Mouse (Mus musculus) embryonic facial prominence, embryonic 11.5 days (tissue): ENCODE measurements around the gene Aes. TPM values are rescaled to one million over a fixed set of nuclear protein-coding genes. Genes with fewer than 3 reads are reported as not detected.

ENCODE experiments used
- ATAC-seq: fragments of 200-750 bp; cut with Nextera tagmentation; replicated peaks from 2 replicates; pipeline ENCODE4 v1.8.0; 2017; ENCODE audit warnings: low read depth; ENCODE audit not compliant: insufficient number of reproducible peaks, low FRiP score, low TSS enrichment
- DNase-seq: peaks from one replicate; pipeline ENCODE4 v3.0.0-alpha.2; 2015; ENCODE audit warnings: low spot score
- H3K27ac ChIP-seq: fragments of 300-500 bp; sonication (generic); replicated peaks from 2 replicates; pipeline ENCODE4 v1.5.1; 2014; ENCODE audit warnings: mild to moderate bottlenecking, low read depth, low read length, control low read depth
- H3K27me3 ChIP-seq: fragments of 300-500 bp; sonication (generic); 2 replicates; pipeline ENCODE4 v1.6.1; 2014; ENCODE audit warnings: mild to moderate bottlenecking, low read length, moderate library complexity, mixed read lengths; ENCODE audit not compliant: control insufficient read depth, insufficient read depth
- H3K36me3 ChIP-seq: fragments of 300-500 bp; sonication (generic); replicated peaks from 2 replicates; pipeline ENCODE4 v1.6.1; 2014; ENCODE audit warnings: low read depth, mild to moderate bottlenecking, low read length, moderate library complexity, mixed read lengths; ENCODE audit not compliant: control insufficient read depth, insufficient read depth
- H3K4me1 ChIP-seq: fragments of 300-500 bp; sonication (generic); 2 replicates; pipeline ENCODE4 v1.6.1; 2014; ENCODE audit warnings: low read length, mixed read lengths; ENCODE audit not compliant: control insufficient read depth, insufficient read depth
- H3K4me2 ChIP-seq: fragments of 300-500 bp; sonication (generic); 2 replicates; pipeline ENCODE4 v1.6.1; 2014; ENCODE audit warnings: low read depth, mild to moderate bottlenecking, control low read depth, low read length, moderate library complexity
- H3K4me3 ChIP-seq: fragments of 300-500 bp; sonication (generic); 2 replicates; pipeline ENCODE4 v1.5.1; 2014; ENCODE audit warnings: low read depth, low read length, control low read depth
- H3K9ac ChIP-seq: fragments of 300-500 bp; sonication (generic); replicated peaks from 2 replicates; pipeline ENCODE4 v1.6.1; 2014; ENCODE audit warnings: mild to moderate bottlenecking, control low read depth, low read length
- H3K9me3 ChIP-seq: fragments of 300-500 bp; sonication (generic); replicated peaks from 2 replicates; pipeline ENCODE4 v1.6.1; 2016; ENCODE audit warnings: mild to moderate bottlenecking, low read length, inconsistent platforms, mixed read lengths; ENCODE audit not compliant: control insufficient read depth
- WGBS: fragments of 180-500 bp; shearing (Covaris S2); extraction: QIAGEN DNeasy Blood & Tissue Kit; methylation state at CpG from one replicate; pipeline ENCODE4 v1.1.7; 2014; 5-methylcytosine and 5-hydroxymethylcytosine counted together
- polyA plus RNA-seq: library from polyadenylated mRNA; unstranded; fragments of >200 nt; fragmentation: Nextera tagmentation; extraction: Ambion mirVana; gene quantifications from 2 replicates; pipeline ENCODE4 v1.2.1, GENCODE M21; 2014

Aes gene
- polyA plus RNA-seq, 1 experiment from 2014 or later, result 321 TPM

DNA sequence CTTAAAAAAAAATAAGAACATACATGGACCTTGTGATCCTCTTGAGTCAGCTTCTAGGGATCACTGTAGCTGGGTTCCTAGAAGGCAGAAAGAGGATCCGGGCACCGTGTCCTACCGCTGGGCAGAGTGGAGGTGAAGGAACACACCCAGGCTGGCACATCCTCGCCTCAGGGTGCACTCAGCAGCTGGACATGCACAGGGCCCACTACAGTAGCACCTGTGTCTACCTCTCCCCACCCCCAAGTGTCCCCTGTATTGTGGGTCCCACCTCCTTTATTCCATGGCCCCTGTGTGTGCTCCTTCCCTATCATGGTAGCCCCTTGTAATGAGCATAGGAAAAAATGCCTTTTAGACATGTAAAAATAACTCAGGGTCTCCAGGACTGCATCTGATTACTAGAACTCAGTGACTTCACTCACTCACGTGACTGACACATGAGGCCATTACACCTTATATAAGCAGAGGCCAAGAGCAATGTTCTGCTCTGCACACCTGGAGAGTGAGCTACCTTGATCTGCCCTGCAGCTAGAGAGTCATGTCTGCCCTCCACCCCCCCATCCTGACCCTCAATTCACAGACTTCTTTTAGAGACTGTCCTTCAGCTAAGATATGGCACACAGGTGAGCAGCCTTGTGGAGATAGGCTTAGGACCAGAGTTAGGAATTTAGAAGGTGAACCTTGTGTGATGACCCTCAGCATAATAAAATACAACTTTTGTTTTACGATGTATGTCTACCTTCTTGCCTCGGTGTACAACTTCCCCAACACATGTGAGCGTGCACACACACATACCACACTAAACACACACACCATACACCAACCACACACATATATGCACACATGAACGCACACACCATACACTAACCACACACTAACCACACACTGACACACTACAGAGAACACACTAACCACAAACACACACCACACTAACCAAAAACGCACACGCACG, 45.0 kb downstream of the Aes start:
- peaks cover 4% of the 10 kb centered on the region for H3K4me1 ChIP-seq
- WGBS, result 78% methylated on average over 12 of the region's 12 CpGs
- no peak overlapping the region for H3K27ac ChIP-seq
- H3K4me2 ChIP-seq, result no peak overlapping the region
- H3K9me3 ChIP-seq, result no peaks in the 10 kb centered on the region
- DNase-seq, result no peak
- H3K36me3 ChIP-seq, result no peaks in the 10 kb centered on the region
- ATAC-seq, result 0 out of 2 replicates have a peak, but pooled peaks have one; percentile 5
- no peak overlapping the region for H3K4me3 ChIP-seq
- no peak overlapping the region for H3K9ac ChIP-seq
- no peaks in the 10 kb centered on the region for H3K27me3 ChIP-seq

DNA sequence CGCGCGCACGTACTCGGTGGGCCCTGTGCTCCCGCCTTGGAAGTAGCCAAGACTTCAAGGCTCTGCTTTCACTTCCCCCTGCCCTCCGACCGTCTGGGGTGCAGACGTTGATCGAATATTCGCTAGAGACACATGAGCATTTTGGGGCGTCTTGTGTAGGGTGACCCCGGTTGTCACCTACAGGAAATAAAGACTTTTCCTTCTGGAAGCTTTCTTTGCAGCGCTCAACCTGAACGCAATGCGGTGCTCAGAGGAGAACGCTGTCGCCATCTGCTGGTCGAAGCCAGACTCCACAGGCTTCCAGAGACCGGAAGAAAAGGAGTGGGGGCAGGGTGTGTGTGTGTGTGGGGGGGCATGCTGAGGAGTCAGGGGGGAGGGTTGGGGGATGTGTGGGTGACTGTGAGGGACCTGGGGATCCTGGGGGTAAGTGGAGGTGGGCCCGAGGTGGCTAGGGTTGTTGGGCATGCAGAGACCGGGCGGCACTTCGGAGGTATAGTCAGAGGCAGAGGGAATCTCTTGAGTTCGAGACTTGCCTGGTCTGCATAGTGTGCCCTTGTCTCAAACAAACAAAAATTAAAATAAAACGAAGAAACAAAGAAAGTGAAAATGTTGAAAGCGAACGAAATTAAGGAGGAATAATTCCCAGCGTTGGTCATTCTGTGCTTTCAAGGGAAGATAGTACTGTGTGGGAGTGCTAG, 45.8 kb downstream of the Aes start:
- WGBS, result 20% methylated on average over 29 of the region's 29 CpGs
- ATAC-seq, result 0 out of 2 replicates have a peak, but pooled peaks have one; percentile 8
- peak overlapping the region; percentile 43 for H3K9ac ChIP-seq

DNA sequence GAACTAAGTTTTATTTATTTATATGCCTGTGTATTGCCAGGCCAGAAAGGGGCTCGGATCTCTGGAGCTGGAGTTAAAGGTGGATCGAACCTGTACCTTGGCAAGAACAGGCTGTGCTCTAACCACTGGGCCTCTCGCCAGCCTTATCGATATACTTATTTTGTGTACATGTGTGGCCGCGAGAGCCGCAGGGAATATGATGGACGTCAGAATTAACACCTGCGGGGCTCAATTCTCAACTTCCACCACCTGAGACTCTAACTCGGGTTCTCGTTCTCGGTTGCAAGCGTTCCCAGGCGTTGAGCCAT, 46.3 kb downstream of the Aes start:
- Histone ChIP-seq H3K4me2 (peak overlapping the region; percentile 66), H3K36me3 (no peaks in the 10 kb centered on the region), H3K4me3 (peak overlapping the region; percentile 36), H3K27me3 (no peaks in the 10 kb centered on the region), H3K4me1 (peaks cover 4% of the 10 kb centered on the region), H3K27ac (peak overlapping the region; percentile 63), H3K9ac (peak overlapping the region; percentile 43), H3K9me3 (no peaks in the 10 kb centered on the region)
- no peak for DNase-seq
- 4% methylated on average over 14 of the region's 14 CpGs for WGBS
- no peak for ATAC-seq

More for the DNA sequence above, 45.8 kb downstream of the Aes start:
- H3K27ac ChIP-seq, result peak overlapping the region; percentile 63; the same call in 1 of the 2 replicates
- no peaks in the 10 kb centered on the region for H3K27me3 ChIP-seq
- peak overlapping the region; percentile 36 for H3K4me3 ChIP-seq
- no peaks in the 10 kb centered on the region for H3K36me3 ChIP-seq
- H3K4me2 ChIP-seq, result peak overlapping the region; percentile 66; the same call in 1 of the 2 replicates
- DNase-seq, result peak; percentile 95
- H3K9me3 ChIP-seq, result no peaks in the 10 kb centered on the region
- peaks cover 4% of the 10 kb centered on the region for H3K4me1 ChIP-seq

DNA sequence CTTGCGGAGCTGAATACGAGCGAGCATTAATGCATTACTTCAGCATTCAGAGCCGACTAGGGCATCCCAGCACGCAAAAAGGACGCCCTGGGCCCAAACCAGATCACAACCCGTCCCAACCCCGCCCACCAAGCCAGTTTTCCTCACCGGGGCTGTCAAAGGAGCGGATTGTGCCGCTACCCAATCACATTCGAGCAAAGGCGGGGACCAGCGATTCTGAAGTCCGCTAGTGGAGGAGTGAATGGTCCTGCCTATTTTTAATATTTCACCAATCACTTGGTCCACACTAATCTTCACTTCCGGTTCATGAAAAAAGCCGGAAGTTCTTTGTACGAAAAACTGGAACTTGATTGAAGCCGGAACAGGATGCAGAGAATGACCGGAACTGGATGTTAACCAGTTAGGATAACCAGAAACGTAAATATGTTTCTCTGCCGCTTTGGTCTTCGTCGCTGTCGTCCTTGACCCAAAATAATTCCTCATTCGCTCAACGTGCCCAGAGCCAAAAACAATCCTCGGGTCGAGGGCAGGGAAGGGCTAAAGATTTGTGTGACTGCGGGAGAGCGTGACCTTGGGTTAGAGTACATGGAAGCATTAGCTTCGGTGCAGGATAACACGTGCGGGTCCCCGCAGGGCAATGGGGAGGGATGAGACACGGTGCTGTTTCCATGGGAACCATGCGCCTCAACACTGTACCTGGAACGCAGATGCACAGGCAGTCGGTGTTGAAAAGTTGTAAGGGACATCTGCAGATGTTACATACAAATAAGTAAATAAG, 46.9 kb downstream of the Aes start, which contains the start of gene BC025920:
TSS of gene BC025920 (plus strand) at position 297 of the 778 bp plus-strand sequence.
- Histone ChIP-seq H3K4me2 (peak within 1 kb of the TSS; percentile 80), H3K4me3 (peak within 1 kb of the TSS; percentile 50), H3K36me3 (no peaks in the 10 kb centered on the region), H3K27me3 (no peaks in the 10 kb centered on the region), H3K4me1 (peaks cover 4% of the 10 kb centered on the region), H3K9me3 (no peaks in the 10 kb centered on the region), H3K27ac (peak within 1 kb of the TSS; percentile 70), H3K9ac (peak within 1 kb of the TSS; percentile 67)
- ATAC-seq (peak; percentile 75), DNase-seq (peak; percentile 98)
- whole genome bisulfite sequencing, result under 1% methylated on average over 39 of the region's 39 CpGs

DNA sequence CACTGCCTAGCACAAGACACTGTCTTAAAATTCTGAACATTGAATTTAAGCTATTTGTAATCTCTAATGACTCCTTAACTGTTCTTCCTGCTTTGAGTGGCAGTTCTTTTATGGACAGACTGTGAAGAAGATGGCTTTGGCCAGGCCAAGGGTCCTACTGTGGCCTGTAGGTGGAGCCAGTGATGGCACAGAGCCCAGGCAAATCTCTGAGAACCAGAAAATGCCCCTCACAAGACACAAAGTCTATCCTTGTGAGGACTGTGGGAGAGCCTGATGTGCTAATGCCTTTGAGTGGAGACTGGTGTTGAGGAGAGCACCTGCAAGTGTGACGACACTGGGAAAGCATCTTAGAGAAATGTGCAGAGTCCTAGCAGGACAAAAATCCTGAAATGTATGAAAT, 49.0 kb downstream of the Aes start:
- Histone ChIP-seq H3K4me1 (no peaks in the 10 kb centered on the region), H3K27ac (no peak overlapping the region), H3K4me2 (no peak overlapping the region), H3K4me3 (no peak overlapping the region), H3K27me3 (no peaks in the 10 kb centered on the region), H3K36me3 (no peaks in the 10 kb centered on the region), H3K9me3 (no peaks in the 10 kb centered on the region), H3K9ac (no peak overlapping the region)
- no peak for ATAC-seq
- WGBS, result 93% methylated on average over 1 of the region's 1 CpGs
- no peak for DNase-seq

DNA sequence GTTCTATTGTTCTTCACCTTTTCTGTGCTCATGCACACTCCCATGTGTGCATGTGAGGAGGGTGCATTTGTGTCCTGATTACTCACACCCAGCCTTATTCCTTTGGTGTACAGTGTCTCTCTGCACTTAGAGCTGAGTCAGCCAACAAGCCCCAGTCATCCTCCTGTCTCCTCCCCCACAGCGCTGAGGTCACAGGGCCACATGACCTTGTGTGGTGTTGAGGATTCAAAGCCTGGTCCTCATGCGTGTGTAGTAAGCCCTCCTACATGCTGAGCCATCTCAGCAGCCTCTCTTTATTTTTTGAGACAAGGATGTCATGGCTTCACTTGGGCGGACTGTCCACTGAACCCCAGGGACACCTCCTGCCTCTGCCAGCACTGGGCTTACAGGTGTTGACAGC, 53.5 kb downstream of the Aes start:
- H3K36me3 ChIP-seq, result no peaks in the 10 kb centered on the region
- no peak for ATAC-seq
- no peak for DNase-seq

DNA sequence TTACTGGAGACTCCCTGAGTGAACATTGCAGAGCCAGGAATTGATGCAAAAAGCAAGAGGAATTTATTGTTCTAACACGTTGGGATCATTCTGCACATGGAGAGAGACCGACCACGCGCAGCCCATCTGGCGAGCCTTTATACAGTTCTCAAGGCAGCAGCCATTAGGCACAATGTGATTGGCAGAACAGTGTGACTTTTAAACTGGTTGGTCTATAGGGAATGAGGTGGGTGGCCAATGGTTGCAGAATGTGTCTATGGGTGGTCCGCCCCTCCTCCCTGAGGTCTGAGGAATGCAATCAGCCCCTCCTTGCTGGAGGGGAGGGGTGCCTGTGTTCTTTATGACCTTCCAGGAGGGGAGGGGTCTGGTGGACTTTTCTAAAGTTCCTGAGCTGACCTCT, 56.2 kb downstream of the Aes start:
- 62% methylated on average over 6 of the region's 6 CpGs for WGBS
- ATAC-seq (0 out of 2 replicates have a peak, but pooled peaks have one; percentile 54), DNase-seq (peak; percentile 34)
- no peak overlapping the region for H3K4me2 ChIP-seq
- no peak overlapping the region for H3K4me3 ChIP-seq
- H3K27me3 ChIP-seq, result no peaks in the 10 kb centered on the region
- no peaks in the 10 kb centered on the region for H3K4me1 ChIP-seq
- no peaks in the 10 kb centered on the region for H3K9me3 ChIP-seq
- no peak overlapping the region for H3K9ac ChIP-seq
- H3K27ac ChIP-seq, result no peak overlapping the region
- no peaks in the 10 kb centered on the region; the same call in 1 of the 2 replicates for H3K36me3 ChIP-seq

More for the DNA sequence above, 53.5 kb downstream of the Aes start:
- Histone ChIP-seq H3K27ac (no peak overlapping the region), H3K4me1 (no peaks in the 10 kb centered on the region), H3K9ac (no peak overlapping the region), H3K4me2 (no peak overlapping the region), H3K9me3 (no peaks in the 10 kb centered on the region), H3K4me3 (no peak overlapping the region), H3K27me3 (no peaks in the 10 kb centered on the region)
- WGBS, result 75% methylated on average over 3 of the region's 3 CpGs
